Mouse (Mus musculus) lung, adult 2 months (tissue): ENCODE measurements at regions not wholly inside any gene's neighbourhood (a gene's known extent, or its start where the extent isn't known, plus 50 kb on each side); places are given as distances from the start of the nearest gene placed in this dataset.

Experiments
- CTCF ChIP-seq: fragments of 200-500 bp; IDR thresholded peaks from 2 replicates; pipeline ENCODE4 v1.5.1; 2011; ENCODE audit warnings: mild to moderate bottlenecking, low read length, control low read depth; ENCODE audit not compliant: insufficient read depth
- POLR2A ChIP-seq: fragments of 200-500 bp; IDR thresholded peaks from 2 replicates; pipeline ENCODE4 v1.6.1; 2011; ENCODE audit warnings: low read depth, mild to moderate bottlenecking, control low read depth, low read length, borderline replicate concordance; ENCODE audit errors: extremely low read depth

- TF ChIP-seq CTCF = no peak
- no peak for TF ChIP-seq POLR2A
These were observed 419.0 kb upstream of the Tenm3 start for GRCm38 (mm10) chr8:49262797-49263196.
